Mouse (Mus musculus) heart, adult 2 months (tissue): ENCODE data around the gene Ccdc167.

Experiments
- CTCF ChIP-seq: fragments of 200-600 bp; IDR thresholded peaks from 2 replicates; pipeline ENCODE4 v1.8.1; 2022; ENCODE audit warnings: antibody characterized with exemption, mild to moderate bottlenecking, moderate library complexity
- EP300 ChIP-seq: fragments of 200-500 bp; IDR thresholded peaks from 2 replicates; pipeline ENCODE4 v1.6.1; 2011; ENCODE audit warnings: low read depth, low read length, control low read depth; ENCODE audit not compliant: insufficient read depth

DNA sequence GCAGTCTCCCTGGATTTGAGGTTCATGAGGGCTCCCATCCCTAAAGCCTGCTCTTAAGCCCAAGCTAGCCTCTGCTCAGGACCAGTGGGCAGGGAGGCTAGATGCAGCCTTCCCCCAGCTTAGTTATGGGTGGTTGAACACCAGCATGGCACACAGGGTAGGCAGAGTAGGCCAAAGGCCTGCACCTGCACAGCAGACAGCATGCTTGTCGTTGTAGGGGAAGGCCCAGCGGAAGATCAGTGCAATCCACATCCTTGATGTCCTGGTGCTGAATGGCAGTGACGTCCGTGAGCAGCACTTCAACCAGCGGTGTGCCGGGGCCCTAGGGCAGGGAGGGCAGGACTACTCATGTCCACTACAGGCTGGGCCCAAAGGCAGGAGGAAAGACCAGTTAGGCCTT, 18.4 kb downstream of the Ccdc167 start:
- TF ChIP-seq CTCF: no peak
- TF ChIP-seq EP300: no peak
